8 mouse cellular contexts compared by ENCODE assay signal in genomic region chr4:53513276-53514081, GRCm38 (mm10).
A peak's percentile ranks its signal among the peaks of the same experiment; 100 is the strongest.
DNase-seq lines count a peak whose midpoint lies in the region; ATAC-seq lines count a peak whose summit lies in the region.

No protein-coding gene starts in this region.

- H3K4me3 ChIP-seq in hindbrain, embryonic 13.5 days: no peak overlapping the region
- H3K4me3 ChIP-seq in hindbrain, embryonic 10.5 days: no peak overlapping the region
- H3K4me3 ChIP-seq in midbrain, embryonic 14.5 days (replicated peaks; ENCODE audit: low read depth, low read length): no peak overlapping the region

- DNase-seq in hindbrain, embryonic 10.5 days (ENCODE audit: low spot score): no peak
- DNase-seq in cerebellum, postnatal 36 days: peak; percentile 46 to 56
- peak; percentile 30 to 57 for DNase-seq in kidney, adult 8-10 months
- no peak for DNase-seq in midbrain, embryonic 14.5 days
- no peak for DNase-seq in T-cell, adult 2 months (ENCODE audit: low spot score)
- no peak for DNase-seq in right cerebral cortex, postnatal 14 days
- DNase-seq in urinary bladder, postnatal 14 days (ENCODE audit: low spot score): no peak

- WGBS in hindbrain, embryonic 13.5 days: 77% methylated on average over 11 of the region's 11 CpGs
- WGBS in hindbrain, embryonic 10.5 days: 86% methylated on average over 11 of the region's 11 CpGs
- WGBS in midbrain, embryonic 14.5 days: 84% methylated on average over 11 of the region's 11 CpGs

- no peak overlapping the region for H3K9ac ChIP-seq in hindbrain, embryonic 13.5 days
- H3K9ac ChIP-seq in midbrain, embryonic 14.5 days (replicated peaks; ENCODE audit: low read length): no peak overlapping the region

- peaks cover 29% of the 10 kb centered on the region for H3K4me1 ChIP-seq in hindbrain, embryonic 13.5 days (replicated peaks)
- H3K4me1 ChIP-seq in hindbrain, embryonic 10.5 days (replicated peaks): peaks cover 18% of the 10 kb centered on the region
- H3K4me1 ChIP-seq in midbrain, embryonic 14.5 days (ENCODE audit: control insufficient read depth, insufficient read depth, low read length): peaks cover 33% of the 10 kb centered on the region

- no peaks in the 10 kb centered on the region for H3K27me3 ChIP-seq in hindbrain, embryonic 13.5 days
- no peaks in the 10 kb centered on the region for H3K27me3 ChIP-seq in hindbrain, embryonic 10.5 days (ENCODE audit: insufficient read depth, poor library complexity, severe bottlenecking)
- no peaks in the 10 kb centered on the region for H3K27me3 ChIP-seq in midbrain, embryonic 14.5 days (ENCODE audit: control insufficient read depth, insufficient read depth, low read length)

- H3K36me3 ChIP-seq in hindbrain, embryonic 13.5 days: no peaks in the 10 kb centered on the region
- H3K36me3 ChIP-seq in hindbrain, embryonic 10.5 days: no peaks in the 10 kb centered on the region
- H3K36me3 ChIP-seq in midbrain, embryonic 14.5 days (ENCODE audit: control insufficient read depth, insufficient read depth, low read length): no peaks in the 10 kb centered on the region

- no peaks in the 10 kb centered on the region for H3K9me3 ChIP-seq in hindbrain, embryonic 13.5 days
- no peaks in the 10 kb centered on the region for H3K9me3 ChIP-seq in hindbrain, embryonic 10.5 days
- no peaks in the 10 kb centered on the region for H3K9me3 ChIP-seq in midbrain, embryonic 14.5 days (ENCODE audit: control insufficient read depth, low read length)

- H3K27ac ChIP-seq in hindbrain, embryonic 13.5 days: 0 out of 2 replicates have a peak overlapping the region, but pooled peaks have one; percentile 30
- H3K27ac ChIP-seq in hindbrain, embryonic 10.5 days: no peak overlapping the region
- H3K27ac ChIP-seq in midbrain, embryonic 14.5 days (replicated peaks; ENCODE audit: low read depth, low read length): peak overlapping the region; percentile 83

- H3K4me2 ChIP-seq in hindbrain, embryonic 13.5 days: no peak overlapping the region
- H3K4me2 ChIP-seq in midbrain, embryonic 14.5 days (ENCODE audit: low read length): no peak overlapping the region

- no peak for ATAC-seq in hindbrain, embryonic 13.5 days (ENCODE audit: low FRiP score)
- ATAC-seq in midbrain, embryonic 14.5 days (ENCODE audit: low FRiP score, low TSS enrichment): no peak

Comparison
In these comparisons a context has a peak if more than half of its experiments do, and no peak if none do; other contexts are left out.
1. DNase-seq: peak in cerebellum, postnatal 36 days (2 of 2) and kidney, adult 8-10 months (2 of 2); none in hindbrain, embryonic 10.5 days (single experiment), midbrain, embryonic 14.5 days (single experiment), T-cell, adult 2 months (single experiment), right cerebral cortex, postnatal 14 days (single experiment) and urinary bladder, postnatal 14 days (single experiment).